Mouse (Mus musculus) megakaryocyte, embryonic 14.5 days (primary cell): ENCODE measurements around the gene Glce.

Source experiments
- FLI1 ChIP-seq: IDR thresholded peaks from 2 replicates; pipeline ENCODE4 v1.6.1; 2012; ENCODE audit warnings: low read length, inconsistent platforms, mixed read lengths
- GATA1 ChIP-seq: IDR thresholded peaks from 3 replicates; pipeline ENCODE4 v1.6.1; 2012; ENCODE audit warnings: mixed read lengths, low read length, inconsistent platforms, borderline replicate concordance

- TF ChIP-seq FLI1 (no peak), GATA1 (no peak)
Measured at GRCm38 (mm10) chr9:62128056-62128455, 5.6 kb upstream of the Glce start.
